9 mouse cellular contexts compared by ENCODE assay signal in genomic region chr9:120511781-120512180, GRCm38 (mm10). TPM values are rescaled to one million over a fixed set of nuclear protein-coding genes. Genes with fewer than 3 reads are reported as not detected.
A peak's percentile ranks its signal among the peaks of the same experiment; 100 is the strongest.
DNase-seq lines count a peak whose midpoint lies in the region; ATAC-seq lines count a peak whose summit lies in the region.
"Had no signal": no experiment of that assay in that cellular context is flagged by ENCODE, and none has a peak within 500 bp of the region (broad histone marks: within the 10 kb centered on the region; RNA-seq: fewer than 3 reads in every experiment).

No protein-coding gene starts in this region.

- H3K9ac ChIP-seq in heart, embryonic 11.5 days (ENCODE audit: low read depth, low read length): no peak overlapping the region

- WGBS in heart, embryonic 11.5 days (ENCODE audit: insufficient replicate concordance): 73% methylated on average over 3 of the region's 3 CpGs

- peak; percentile 41 for DNase-seq in heart, postnatal 4 days
- peak; percentile 21 for DNase-seq in ovary, postnatal 14 days (ENCODE audit: low spot score)
- no peak for DNase-seq in ovary, adult 18-20 months (ENCODE audit: low spot score)
- DNase-seq in adipocyte (ENCODE audit: low spot score): peak; percentile 14
- peak; percentile 46 for DNase-seq in lung, postnatal 36 days
- DNase-seq in embryo, embryonic 9.5 days (ENCODE audit: extremely low spot score): no peak
- no peak for DNase-seq in left cerebral cortex, adult 9 months (ENCODE audit: low spot score in 2 of 2)

- H3K36me3 ChIP-seq in heart, embryonic 11.5 days (ENCODE audit: control insufficient read depth, insufficient read depth, low read length): no peaks in the 10 kb centered on the region

- ATAC-seq in heart, embryonic 11.5 days (replicated peaks; ENCODE audit: insufficient number of reproducible peaks, low FRiP score, low TSS enrichment): no peak

- H3K4me1 ChIP-seq in heart, embryonic 11.5 days (ENCODE audit: control insufficient read depth, insufficient read depth, low read length): no peaks in the 10 kb centered on the region

- H3K4me2 ChIP-seq in heart, embryonic 11.5 days: no peak overlapping the region

- H3K27ac ChIP-seq in heart, embryonic 11.5 days (ENCODE audit: low read depth, low read length): no peak overlapping the region

- no peak overlapping the region for H3K4me3 ChIP-seq in heart, embryonic 11.5 days (ENCODE audit: low read depth, low read length)

- H3K27me3 ChIP-seq in heart, embryonic 11.5 days (ENCODE audit: control insufficient read depth, insufficient read depth, low read length): no peaks in the 10 kb centered on the region; the same call in 1 of the 2 replicates

- peaks cover 2% of the 10 kb centered on the region; the same call in 1 of the 2 replicates for H3K9me3 ChIP-seq in heart, embryonic 11.5 days (replicated peaks; ENCODE audit: control insufficient read depth, low read length)

RNA-seq across cellular contexts. Expression of gene Eif1b, which starts 19.7 kb away (rescaled TPM):
- total RNA-seq in heart, postnatal 4 days (2021): 10 to 100 TPM; 64.6 to 68.6 TPM
- polyA plus RNA-seq in heart, embryonic 11.5 days (2014; fragmentation: Nextera tagmentation; extraction: Ambion mirVana): 156 and 157 TPM in 2 replicates

RNA-seq across cellular contexts. Expression of gene Entpd3, which starts 27.8 kb away (rescaled TPM):
- under 1 TPM; 0.07 to 0.09 TPM for total RNA-seq in heart, postnatal 4 days (2021)
- 0.20 and 0.66 TPM in 2 replicates for polyA plus RNA-seq in heart, embryonic 11.5 days (2014; fragmentation: Nextera tagmentation; extraction: Ambion mirVana)
- total RNA-seq: gastrocnemius, adult 18-20 months had no signal

RNA-seq across cellular contexts. Expression of gene Rpl14, which starts 59.5 kb away (rescaled TPM):
- 100 to 1,000 TPM; 434 to 461 TPM for total RNA-seq in heart, postnatal 4 days (2021)
- 644 and 729 TPM in 2 replicates for polyA plus RNA-seq in heart, embryonic 11.5 days (2014; fragmentation: Nextera tagmentation; extraction: Ambion mirVana)

Comparison
In these comparisons a context has a peak if more than half of its experiments do, and no peak if none do; other contexts are left out.
1. DNase-seq: peak in heart, postnatal 4 days (single experiment), ovary, postnatal 14 days (single experiment), adipocyte (single experiment) and lung, postnatal 36 days (single experiment); none in ovary, adult 18-20 months (single experiment), embryo, embryonic 9.5 days (single experiment) and left cerebral cortex, adult 9 months (0 of 2).